Mouse (Mus musculus) limb, embryonic 14.5 days (tissue): Measurements from ENCODE around the gene Prrc2b. TPM values are rescaled to one million over a fixed set of nuclear protein-coding genes. Genes with fewer than 3 reads are reported as not detected.
A peak's percentile ranks its signal among the peaks of the same experiment; 100 is the strongest.

Experiments
- ATAC-seq: fragments of 200-750 bp; cut with Nextera tagmentation; 2 replicates; pipeline ENCODE4 v1.8.0; 2017; ENCODE audit warnings: low read depth, moderate number of reproducible peaks, moderate TSS enrichment; ENCODE audit not compliant: low FRiP score
- DNase-seq: peaks from one replicate; pipeline ENCODE4 v3.0.0-alpha.2; 2015; ENCODE audit warnings: low spot score
- H3K27ac ChIP-seq: fragments of 300-500 bp; sonication (generic); replicated peaks from 2 replicates; pipeline ENCODE4 v1.5.1; 2014; ENCODE audit warnings: low read depth, mild to moderate bottlenecking, low read length, moderate library complexity, mixed read lengths
- H3K27me3 ChIP-seq: fragments of 300-500 bp; sonication (generic); 2 replicates; pipeline ENCODE4 v1.6.1; 2014; ENCODE audit warnings: low read length, mixed read lengths; ENCODE audit not compliant: control insufficient read depth, insufficient read depth
- H3K36me3 ChIP-seq: fragments of 300-500 bp; sonication (generic); 2 replicates; pipeline ENCODE4 v1.6.1; 2014; ENCODE audit warnings: mild to moderate bottlenecking, low read length, moderate library complexity, mixed read lengths; ENCODE audit not compliant: control insufficient read depth, insufficient read depth
- H3K4me1 ChIP-seq: fragments of 300-500 bp; sonication (generic); 2 replicates; pipeline ENCODE4 v1.6.1; 2014; ENCODE audit warnings: antibody characterized with exemption, low read length, mixed read lengths; ENCODE audit not compliant: control insufficient read depth, insufficient read depth
- H3K4me2 ChIP-seq: fragments of 300-500 bp; sonication (generic); replicated peaks from 2 replicates; pipeline ENCODE4 v1.6.1; 2014; ENCODE audit warnings: low read depth, mild to moderate bottlenecking, low read length, moderate library complexity; ENCODE audit not compliant: severe bottlenecking
- H3K4me3 ChIP-seq: fragments of 300-500 bp; sonication (generic); replicated peaks from 2 replicates; pipeline ENCODE4 v1.5.1; 2014; ENCODE audit warnings: low read length
- H3K9ac ChIP-seq: fragments of 300-500 bp; sonication (generic); 2 replicates; pipeline ENCODE4 v1.6.1; 2014; ENCODE audit warnings: mild to moderate bottlenecking, low read depth, low read length, moderate library complexity; ENCODE audit not compliant: severe bottlenecking
- H3K9me3 ChIP-seq: fragments of 300-500 bp; sonication (generic); 2 replicates; pipeline ENCODE4 v1.6.1; 2016; ENCODE audit warnings: low read length; ENCODE audit not compliant: control insufficient read depth
- POLR2A ChIP-seq: fragments of 200-500 bp; IDR thresholded peaks from 2 replicates; pipeline ENCODE4 v1.8.0; 2012; ENCODE audit warnings: inconsistent platforms, mild to moderate bottlenecking, moderate library complexity, borderline replicate concordance; ENCODE audit not compliant: insufficient read depth, insufficient read length; ENCODE audit errors: extremely low read depth
- WGBS: fragments of 180-500 bp; shearing (Covaris S2); extraction: QIAGEN DNeasy Blood & Tissue Kit; methylation state at CpG from one replicate; pipeline ENCODE4 v1.1.7; 2014; 5-methylcytosine and 5-hydroxymethylcytosine counted together
- polyA plus RNA-seq, 2 experiments: library from polyadenylated mRNA; depleted of rRNA in 1 of 2; stranded (reverse) in 1 of 2; unstranded in 1 of 2; fragments of >200 nt; fragmentation: Nextera tagmentation in 1 of 2; extraction: Ambion mirVana in 1 of 2; gene quantifications; 2 replicates each; pipeline versions ENCODE4 v1.2.1 to v1.2.3; 2012 to 2014

Prrc2b gene
- polyA plus RNA-seq, 2 experiments: 74.6 to 78.2 TPM

DNA sequence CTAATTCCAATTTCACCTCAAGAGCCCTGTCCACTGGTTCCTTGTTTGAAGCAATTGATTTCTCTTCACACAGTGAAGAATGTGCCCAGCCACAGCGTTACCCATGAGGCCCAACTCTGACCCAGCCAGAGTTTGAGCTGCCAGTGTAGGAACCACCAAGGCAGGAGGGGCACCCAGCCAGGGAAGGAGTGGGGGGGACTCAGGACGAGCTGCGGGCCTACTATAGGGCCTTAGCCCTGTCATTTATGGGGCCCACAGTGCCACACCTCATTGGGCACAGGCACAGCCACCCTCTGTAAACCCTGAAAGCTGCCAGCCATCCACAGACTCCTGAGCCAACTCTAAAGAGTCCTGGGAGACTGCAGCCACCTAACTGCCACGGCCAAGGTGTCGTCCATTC lies 103.7 kb downstream of the Prrc2b start:
- Histone ChIP-seq H3K4me2 (no peak overlapping the region), H3K4me1 (peaks cover 7% of the 10 kb centered on the region; the same call in 1 of the 2 replicates), H3K36me3 (peaks cover 78% of the 10 kb centered on the region), H3K27me3 (no peaks in the 10 kb centered on the region), H3K9ac (no peak overlapping the region), H3K4me3 (no peak overlapping the region), H3K9me3 (no peaks in the 10 kb centered on the region), H3K27ac (no peak overlapping the region)
- TF ChIP-seq POLR2A: no peak
- ATAC-seq (no peak), DNase-seq (no peak)
- WGBS: 86% methylated on average over 5 of the region's 5 CpGs

DNA sequence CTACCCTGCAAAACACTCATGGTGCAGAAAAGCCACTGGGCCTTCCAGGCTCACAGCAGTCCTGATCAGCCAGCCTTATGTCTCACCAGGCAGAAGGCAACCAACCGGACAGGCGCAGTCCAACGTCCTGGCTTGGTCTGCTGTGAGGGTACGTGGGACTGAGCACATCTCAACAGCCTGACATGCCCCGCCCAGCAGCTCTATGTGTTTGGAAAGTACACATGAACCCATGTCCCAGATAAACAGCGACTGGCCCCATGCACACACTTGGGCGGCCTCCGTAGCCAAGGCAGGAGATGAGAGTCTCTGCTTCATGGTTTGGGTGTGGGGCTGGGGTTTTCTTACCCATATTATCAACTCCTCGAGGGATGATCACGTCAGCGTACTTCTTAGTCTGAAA lies 105.4 kb downstream of the Prrc2b start:
- Histone ChIP-seq H3K27me3 (no peaks in the 10 kb centered on the region), H3K4me3 (no peak overlapping the region), H3K9ac (no peak overlapping the region), H3K4me1 (peaks cover 7% of the 10 kb centered on the region; the same call in 1 of the 2 replicates), H3K36me3 (peaks cover 61% of the 10 kb centered on the region), H3K9me3 (no peaks in the 10 kb centered on the region), H3K27ac (no peak overlapping the region), H3K4me2 (no peak overlapping the region)
- no peak for TF ChIP-seq POLR2A
- DNase-seq: no peak
- no peak for ATAC-seq
- WGBS: 95% methylated on average over 11 of the region's 11 CpGs

DNA sequence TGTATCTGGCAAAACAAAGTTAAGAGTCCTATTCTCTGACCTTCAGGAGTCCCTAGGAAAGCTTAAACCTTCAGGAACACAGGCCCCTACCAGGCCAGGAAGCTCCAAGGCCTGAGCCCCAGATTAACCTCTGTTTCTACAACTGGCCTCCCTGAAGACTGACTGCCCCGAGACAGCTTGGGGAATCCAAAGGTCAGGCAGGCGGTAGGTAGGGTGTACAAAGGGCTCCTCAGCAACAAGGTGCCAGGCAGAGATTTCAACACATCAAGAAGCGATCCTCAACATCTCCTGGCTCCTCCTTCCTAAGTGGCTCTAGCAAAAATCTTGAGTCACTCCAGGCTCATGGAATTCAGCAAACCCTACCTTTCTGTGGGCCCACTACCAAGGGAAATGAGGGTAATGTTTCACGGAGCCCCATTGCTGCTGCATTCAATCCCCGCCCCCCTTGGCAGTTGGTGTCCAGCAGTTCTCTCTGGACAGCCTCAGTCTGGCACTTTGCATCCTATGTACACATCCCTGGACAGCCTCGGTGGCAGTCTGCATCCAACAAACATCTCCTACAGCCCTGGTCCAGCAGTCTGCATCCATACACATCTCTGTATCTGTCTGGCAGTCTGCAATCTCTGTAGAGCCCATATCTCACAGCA lies 108.1 kb downstream of the Prrc2b start:
- Histone ChIP-seq H3K27ac (no peak overlapping the region), H3K36me3 (peaks cover 34% of the 10 kb centered on the region), H3K9ac (peak overlapping the region; percentile 69), H3K4me1 (peaks cover 7% of the 10 kb centered on the region; the same call in 1 of the 2 replicates), H3K4me3 (peak overlapping the region; percentile 79), H3K4me2 (peak overlapping the region; percentile 69), H3K9me3 (no peaks in the 10 kb centered on the region), H3K27me3 (no peaks in the 10 kb centered on the region)
- no peak for DNase-seq
- ATAC-seq: no peak
- no peak for TF ChIP-seq POLR2A
- 61% methylated on average over 6 of the region's 6 CpGs for WGBS

DNA sequence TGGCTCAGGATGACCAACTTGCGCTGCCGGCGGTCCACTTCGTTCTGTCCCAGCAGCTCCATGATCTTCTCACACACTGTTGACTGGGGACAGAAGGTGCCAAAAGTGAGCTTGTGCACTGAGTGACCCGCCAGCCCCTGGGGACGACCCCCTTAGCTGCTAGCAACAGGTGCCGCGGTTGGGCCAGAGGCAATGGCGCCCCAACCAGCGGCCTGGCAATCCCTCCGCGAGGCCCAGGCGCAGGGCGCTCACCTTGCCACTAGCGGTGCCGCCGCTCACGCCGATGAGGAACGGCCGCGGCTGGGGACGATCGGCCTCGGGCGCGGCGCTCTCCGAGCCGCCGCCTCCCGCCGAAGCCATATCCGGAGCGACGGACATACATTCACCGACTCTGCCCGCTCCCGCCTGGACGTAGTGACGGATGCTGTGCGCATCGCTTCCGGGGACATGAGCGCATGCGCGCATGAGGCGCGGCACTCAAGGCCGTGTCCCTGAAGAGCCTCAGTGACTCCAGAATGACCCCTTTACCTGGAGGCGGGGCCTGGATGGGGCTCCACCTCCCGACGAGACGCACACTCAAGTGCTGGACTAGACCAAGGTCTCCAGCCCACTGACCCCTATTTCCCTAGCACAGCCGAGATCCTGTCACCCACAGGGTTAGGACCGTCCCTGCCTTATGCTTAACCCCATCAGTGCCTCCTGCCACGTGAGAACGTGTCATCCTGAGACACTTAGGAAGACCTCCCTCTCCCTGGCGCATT lies 109.0 kb downstream of the Prrc2b start, which contains the start of gene Uck1:
Gene Uck1, minus strand, starts transcription at position 503 of the 761 bp plus-strand sequence.
- Histone ChIP-seq H3K4me1 (peaks cover 7% of the 10 kb centered on the region; the same call in 1 of the 2 replicates), H3K27me3 (no peaks in the 10 kb centered on the region), H3K9ac (peak within 1 kb of the TSS; percentile 69), H3K4me3 (peak within 1 kb of the TSS; percentile 79), H3K9me3 (no peaks in the 10 kb centered on the region), H3K27ac (peak within 1 kb of the TSS; percentile 41; the same call in 1 of the 2 replicates), H3K4me2 (peak within 1 kb of the TSS; percentile 69), H3K36me3 (peaks cover 27% of the 10 kb centered on the region)
- TF ChIP-seq POLR2A: no peak
- ATAC-seq (peak; percentile 89), DNase-seq (peak; percentile 82)
- WGBS: 1% methylated on average over 59 of the region's 59 CpGs

DNA sequence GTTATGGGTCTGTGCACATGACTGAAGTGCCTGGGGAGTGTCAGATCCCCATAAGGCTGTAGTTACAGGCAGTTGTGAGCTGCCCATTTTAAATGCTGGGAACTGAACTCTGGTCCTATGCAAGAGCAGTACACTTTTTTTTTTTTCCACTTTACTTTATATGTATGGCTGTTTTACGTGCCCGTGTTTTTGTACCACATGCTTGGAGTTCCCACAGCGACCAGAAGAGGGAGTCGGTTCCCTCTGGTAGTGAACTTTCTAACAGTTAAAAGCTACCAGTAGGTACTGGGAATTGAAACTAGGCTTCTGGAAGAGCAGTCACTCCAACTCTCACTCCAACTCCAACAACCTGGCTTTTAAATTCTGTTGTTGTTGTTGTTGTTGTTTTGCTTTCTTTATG lies 109.8 kb downstream of the Prrc2b start:
- Histone ChIP-seq H3K36me3 (peaks cover 27% of the 10 kb centered on the region), H3K27me3 (no peaks in the 10 kb centered on the region), H3K4me1 (peaks cover 7% of the 10 kb centered on the region; the same call in 1 of the 2 replicates), H3K9me3 (no peaks in the 10 kb centered on the region), H3K4me3 (0 out of 2 replicates have a peak overlapping the region, but pooled peaks have one; percentile 79), H3K27ac (no peak overlapping the region), H3K4me2 (no peak overlapping the region), H3K9ac (no peak overlapping the region)
- ATAC-seq: no peak
- TF ChIP-seq POLR2A: no peak
- 28% methylated on average over 4 of the region's 4 CpGs for WGBS
- DNase-seq: no peak
